Mouse (Mus musculus) kidney, adult 2 months (tissue): ENCODE results near the gene Vrk1. TPM values are rescaled to one million over a fixed set of nuclear protein-coding genes. Genes with fewer than 3 reads are reported as not detected.

Experiments
- DNase-seq: peaks from one replicate; pipeline ENCODE4 v3.0.0; 2021
- H3K27ac ChIP-seq: fragments of 200-500 bp; 2 replicates; pipeline ENCODE4 v1.5.1; 2012; ENCODE audit warnings: low read depth, low read length, control low read depth, inconsistent platforms; ENCODE audit not compliant: insufficient read depth
- H3K27me3 ChIP-seq: fragments of 200-500 bp; replicated peaks from 2 replicates; pipeline ENCODE4 v1.6.1; 2012; ENCODE audit warnings: mild to moderate bottlenecking, moderate library complexity, low read length, inconsistent platforms; ENCODE audit not compliant: control insufficient read depth, insufficient read depth
- H3K36me3 ChIP-seq: fragments of 200-500 bp; 2 replicates; pipeline ENCODE4 v1.6.1; 2012; ENCODE audit warnings: mild to moderate bottlenecking, moderate library complexity, low read length, inconsistent platforms; ENCODE audit not compliant: control insufficient read depth, insufficient read depth
- H3K4me1 ChIP-seq: fragments of 200-500 bp; 2 replicates; pipeline ENCODE4 v1.6.1; 2011; ENCODE audit warnings: low read length; ENCODE audit not compliant: control insufficient read depth, insufficient read depth
- H3K4me3 ChIP-seq: fragments of 200-500 bp; 2 replicates; pipeline ENCODE4 v1.5.1; 2011; ENCODE audit warnings: mild to moderate bottlenecking, low read depth, low read length, control low read depth; ENCODE audit not compliant: insufficient read depth
- CTCF ChIP-seq: fragments of 200-500 bp; conservative IDR thresholded peaks from 2 replicates; pipeline ENCODE4 v1.5.1; 2011; ENCODE audit warnings: low read depth, mild to moderate bottlenecking, control low read depth, low read length, moderate library complexity, mixed read lengths; ENCODE audit not compliant: insufficient read depth, insufficient read length
- POLR2A ChIP-seq: fragments of 200-500 bp; IDR thresholded peaks from one replicate; pipeline ENCODE4 v1.6.1; 2011; ENCODE audit warnings: low read depth, low read length, control low read depth
- WGBS: fragments of 180-500 bp; shearing (Covaris S2); methylation state at CpG from one replicate; pipeline ENCODE4 v1.1.7; 2018; 5-methylcytosine and 5-hydroxymethylcytosine counted together
- polyA plus RNA-seq: library from polyadenylated mRNA; depleted of rRNA; stranded (reverse); fragments of >200 nt; gene quantifications from 2 replicates; pipeline ENCODE4 v1.2.3, GENCODE M21; 2012; rRNA removed

The Vrk1 gene
- polyA plus RNA-seq, 1 experiment = 4.6 TPM

DNA sequence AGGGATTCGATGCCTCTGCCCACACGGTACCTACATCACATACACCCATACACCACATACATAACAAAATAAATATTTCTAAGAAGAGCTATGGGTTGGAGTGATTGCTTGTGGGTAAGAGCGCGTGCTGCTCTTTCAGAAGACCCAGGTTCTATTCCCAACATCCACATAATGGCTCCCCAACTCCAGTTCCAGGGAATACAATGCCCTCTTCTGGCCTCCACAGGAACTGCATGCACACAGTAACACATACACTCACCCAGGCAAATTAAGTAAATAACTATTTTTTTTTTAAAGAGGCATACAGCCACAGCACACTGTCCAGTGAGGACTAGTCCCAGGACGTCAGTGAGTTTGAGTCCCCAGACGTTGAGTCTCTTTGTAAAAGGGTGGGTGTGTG is 92.0 kb downstream of the Vrk1 start:
- TF ChIP-seq POLR2A (no peak), CTCF (no peak)
- Histone ChIP-seq H3K36me3 (no peaks in the 10 kb centered on the region), H3K4me3 (no peak overlapping the region), H3K27ac (no peak overlapping the region), H3K27me3 (no peaks in the 10 kb centered on the region), H3K4me1 (no peaks in the 10 kb centered on the region)
- DNase-seq = no peak
- WGBS = 94% methylated on average over 6 of the region's 6 CpGs

GRCm38 (mm10) chr12:106102726-106103643 is 93.0 kb downstream of the Vrk1 start:
- TF ChIP-seq CTCF (no peak), POLR2A (no peak)
- no peaks in the 10 kb centered on the region for H3K27me3 ChIP-seq
- no peak overlapping the region for H3K27ac ChIP-seq
- no peaks in the 10 kb centered on the region for H3K36me3 ChIP-seq
- no peaks in the 10 kb centered on the region for H3K4me1 ChIP-seq
- H3K4me3 ChIP-seq = no peak overlapping the region
- 55% methylated on average over 16 of the region's 16 CpGs for WGBS
- no peak for DNase-seq

DNA sequence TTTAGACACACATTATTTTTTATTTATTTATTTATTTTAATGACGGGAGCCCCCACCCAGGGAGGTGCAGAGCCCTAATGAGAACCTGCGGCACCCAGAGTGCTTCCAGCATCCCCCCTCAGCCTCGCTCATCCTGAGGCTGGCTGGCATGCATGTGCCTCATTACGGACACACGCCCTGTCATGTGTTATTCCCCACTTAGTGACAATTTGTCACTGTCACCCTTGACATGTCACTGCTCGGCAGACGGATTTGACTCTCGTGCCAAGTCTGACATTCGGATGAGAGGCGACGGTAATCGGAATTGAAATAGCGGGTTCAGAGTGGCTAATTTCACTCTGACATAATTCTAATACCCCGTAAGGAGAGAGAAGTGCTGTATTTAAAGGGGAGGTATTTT is 97.2 kb downstream of the Vrk1 start:
- no peaks in the 10 kb centered on the region for H3K27me3 ChIP-seq
- no peaks in the 10 kb centered on the region for H3K36me3 ChIP-seq
- no peak for TF ChIP-seq POLR2A
- no peak for TF ChIP-seq CTCF
- H3K4me1 ChIP-seq = no peaks in the 10 kb centered on the region
- no peak for DNase-seq
- H3K27ac ChIP-seq = no peak overlapping the region
- WGBS = 88% methylated on average over 14 of the region's 14 CpGs
- H3K4me3 ChIP-seq = no peak overlapping the region

DNA sequence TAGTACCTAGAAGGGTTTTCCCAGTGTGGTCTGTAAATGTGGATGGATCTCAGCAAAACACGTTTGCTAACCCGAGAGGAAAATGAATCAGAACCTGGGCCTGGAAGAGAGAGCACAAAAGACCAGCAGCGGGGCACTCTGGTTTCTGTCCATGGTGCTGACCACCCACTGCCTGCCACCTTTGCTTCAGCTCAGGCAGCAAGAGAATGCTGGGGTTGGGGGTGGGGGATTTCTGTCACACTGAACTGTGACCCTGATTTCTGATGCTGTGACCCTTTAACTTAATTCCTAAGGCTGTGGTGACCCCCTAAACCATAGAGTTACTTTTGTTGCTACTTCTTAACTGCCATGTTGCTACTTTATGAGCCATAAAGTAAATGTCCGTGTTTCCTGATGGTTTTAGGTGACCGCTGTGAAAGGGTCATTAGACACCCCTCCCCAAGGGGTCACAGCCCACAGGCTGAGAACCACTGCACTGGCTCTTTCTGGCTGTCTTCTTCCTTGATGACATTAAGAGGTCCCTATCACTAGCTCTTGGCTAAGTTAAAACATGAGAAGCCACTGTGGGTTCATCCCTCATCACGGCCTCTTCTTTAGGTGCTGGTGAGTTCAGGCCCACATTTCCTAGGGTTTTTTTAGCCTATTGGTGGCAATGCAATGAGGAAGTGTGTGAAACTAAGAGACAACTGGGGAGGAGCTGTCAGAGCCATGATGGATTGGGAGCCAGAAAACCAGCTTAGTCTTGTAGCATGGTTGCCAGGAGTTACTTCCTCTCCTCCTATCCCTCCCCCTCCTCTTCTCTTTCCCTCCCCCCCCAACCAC is 105.3 kb downstream of the Vrk1 start:
- no peak for TF ChIP-seq POLR2A
- TF ChIP-seq CTCF = no peak
- Histone ChIP-seq H3K27me3 (no peaks in the 10 kb centered on the region), H3K27ac (no peak overlapping the region), H3K36me3 (no peaks in the 10 kb centered on the region), H3K4me3 (no peak overlapping the region), H3K4me1 (no peaks in the 10 kb centered on the region)
- 2% methylated on average over 6 of the region's 6 CpGs for WGBS
- peak; percentile 20 for DNase-seq

DNA sequence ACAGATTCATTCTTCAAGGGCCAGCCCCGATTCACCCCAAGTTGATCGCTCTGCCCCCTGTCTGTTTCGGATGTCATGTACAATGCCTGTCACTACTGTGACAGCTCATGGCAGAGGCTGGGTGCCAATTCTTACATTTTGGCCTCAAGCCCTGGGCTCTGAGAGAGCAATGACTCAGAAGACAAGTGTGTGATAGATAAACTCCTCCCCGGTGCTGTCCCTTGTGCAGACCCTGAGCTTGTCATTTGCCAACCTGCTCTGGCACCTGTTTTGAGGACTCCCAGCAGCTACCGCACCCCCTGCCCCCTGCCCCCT is 105.8 kb downstream of the Vrk1 start:
- H3K36me3 ChIP-seq = no peaks in the 10 kb centered on the region
- 17% methylated on average over 5 of the region's 5 CpGs for WGBS
- H3K27ac ChIP-seq = no peak overlapping the region
- no peaks in the 10 kb centered on the region for H3K4me1 ChIP-seq
- H3K4me3 ChIP-seq = no peak overlapping the region
- H3K27me3 ChIP-seq = no peaks in the 10 kb centered on the region
- TF ChIP-seq POLR2A = no peak
- TF ChIP-seq CTCF = no peak
- DNase-seq = no peak

DNA sequence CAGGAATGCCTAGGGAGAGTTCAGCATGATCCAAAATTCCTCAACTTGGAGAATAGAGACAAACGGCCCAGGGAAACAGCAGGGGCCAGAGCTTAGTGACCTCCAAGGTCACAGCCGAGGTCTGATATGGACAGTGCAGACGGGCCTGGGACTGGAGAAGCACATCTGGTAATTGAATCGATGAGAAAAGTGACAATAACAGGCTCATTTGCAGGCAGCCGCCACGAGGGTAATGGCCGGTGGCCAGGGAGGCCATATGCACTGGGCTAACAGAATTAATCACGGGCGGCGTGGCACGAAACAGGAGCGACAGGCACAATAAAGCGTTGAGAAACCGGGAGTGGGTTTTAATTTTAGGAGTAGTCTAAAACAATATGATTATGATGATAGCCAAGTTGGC is 113.2 kb downstream of the Vrk1 start:
- H3K4me1 ChIP-seq = no peaks in the 10 kb centered on the region
- 31% methylated on average over 14 of the region's 14 CpGs for WGBS
- no peaks in the 10 kb centered on the region for H3K36me3 ChIP-seq
- no peak for DNase-seq
- no peak overlapping the region for H3K4me3 ChIP-seq
- no peak for TF ChIP-seq CTCF
- TF ChIP-seq POLR2A = no peak
- H3K27ac ChIP-seq = no peak overlapping the region
- no peaks in the 10 kb centered on the region for H3K27me3 ChIP-seq

DNA sequence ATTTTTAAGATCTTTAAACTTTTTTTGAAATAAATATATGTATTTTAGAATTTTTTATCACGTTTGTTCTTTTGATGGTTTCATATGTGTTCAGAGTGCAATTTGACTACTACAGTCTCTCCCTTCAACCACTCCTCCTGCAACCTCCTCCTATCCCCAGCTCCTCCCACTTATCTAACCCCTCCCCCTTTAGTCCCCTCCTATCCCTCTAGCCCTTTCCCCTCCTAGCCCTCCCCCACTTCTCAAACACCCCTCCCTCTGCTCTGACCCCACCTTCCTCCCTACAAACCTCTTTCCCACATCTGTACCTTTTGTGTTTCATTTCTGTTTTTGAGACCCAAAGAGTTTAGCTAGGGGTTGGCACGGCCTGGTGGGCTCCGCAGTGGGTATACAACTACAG is 114.6 kb downstream of the Vrk1 start:
- H3K36me3 ChIP-seq = no peaks in the 10 kb centered on the region
- TF ChIP-seq CTCF (no peak), POLR2A (no peak)
- no peak for DNase-seq
- H3K4me3 ChIP-seq = no peak overlapping the region
- H3K27me3 ChIP-seq = no peaks in the 10 kb centered on the region
- WGBS = 90% methylated on average over 3 of the region's 3 CpGs
- no peak overlapping the region for H3K27ac ChIP-seq
- H3K4me1 ChIP-seq = no peaks in the 10 kb centered on the region

Other genes with a start within 250 kb of the Vrk1 start
- 51.4 and 57.7 TPM in 2 replicates for gene Papola, start 225.5 kb upstream of the Vrk1 start, polyA plus RNA-seq